Mouse (Mus musculus) lung, embryonic 15.5 days (tissue): ENCODE results near the gene Diras1. TPM values are rescaled to one million over a fixed set of nuclear protein-coding genes. Genes with fewer than 3 reads are reported as not detected.
A peak's percentile ranks its signal among the peaks of the same experiment; 100 is the strongest.

Experiments used
- ATAC-seq: fragments of 200-750 bp; cut with Nextera tagmentation; 2 replicates; pipeline ENCODE4 v1.8.0; 2017; ENCODE audit warnings: moderate number of reproducible peaks, borderline replicate concordance; ENCODE audit not compliant: low FRiP score, low TSS enrichment; ENCODE audit errors: extremely low read depth
- H3K27ac ChIP-seq: fragments of 300-500 bp; sonication (generic); 2 replicates; pipeline ENCODE4 v1.5.1; 2015; ENCODE audit warnings: moderate library complexity, mild to moderate bottlenecking, inconsistent platforms
- H3K27me3 ChIP-seq: fragments of 300-500 bp; sonication (generic); 2 replicates; pipeline ENCODE4 v1.6.1; 2015; ENCODE audit warnings: inconsistent platforms
- H3K36me3 ChIP-seq: fragments of 300-500 bp; sonication (generic); 2 replicates; pipeline ENCODE4 v1.6.1; 2015; ENCODE audit warnings: inconsistent platforms
- H3K4me1 ChIP-seq: fragments of 300-500 bp; sonication (generic); 2 replicates; pipeline ENCODE4 v1.6.1; 2015; ENCODE audit warnings: inconsistent platforms
- H3K4me2 ChIP-seq: fragments of 300-500 bp; sonication (generic); 2 replicates; pipeline ENCODE4 v1.6.1; 2015; ENCODE audit warnings: inconsistent platforms, mild to moderate bottlenecking, moderate library complexity
- H3K4me3 ChIP-seq: fragments of 300-500 bp; sonication (generic); 2 replicates; pipeline ENCODE4 v1.5.1; 2015; ENCODE audit warnings: mild to moderate bottlenecking, inconsistent platforms
- H3K9ac ChIP-seq: fragments of 300-500 bp; sonication (generic); 2 replicates; pipeline ENCODE4 v1.6.1; 2015; ENCODE audit warnings: inconsistent platforms
- H3K9me3 ChIP-seq: fragments of 300-500 bp; sonication (generic); 2 replicates; pipeline ENCODE4 v1.6.1; 2016; ENCODE audit warnings: inconsistent platforms
- WGBS: fragments of 180-500 bp; shearing (Covaris S2); methylation state at CpG from one replicate; pipeline ENCODE4 v1.1.7; 2015; 5-methylcytosine and 5-hydroxymethylcytosine counted together
- polyA plus RNA-seq: library from polyadenylated mRNA; unstranded; fragments of >200 nt; fragmentation: Nextera tagmentation; extraction: Ambion mirVana; gene quantifications from 2 replicates; pipeline ENCODE4 v1.2.1, GENCODE M21; 2015

Diras1 gene
- polyA plus RNA-seq, 1 experiment from 2014 or later: 0.30 TPM

DNA sequence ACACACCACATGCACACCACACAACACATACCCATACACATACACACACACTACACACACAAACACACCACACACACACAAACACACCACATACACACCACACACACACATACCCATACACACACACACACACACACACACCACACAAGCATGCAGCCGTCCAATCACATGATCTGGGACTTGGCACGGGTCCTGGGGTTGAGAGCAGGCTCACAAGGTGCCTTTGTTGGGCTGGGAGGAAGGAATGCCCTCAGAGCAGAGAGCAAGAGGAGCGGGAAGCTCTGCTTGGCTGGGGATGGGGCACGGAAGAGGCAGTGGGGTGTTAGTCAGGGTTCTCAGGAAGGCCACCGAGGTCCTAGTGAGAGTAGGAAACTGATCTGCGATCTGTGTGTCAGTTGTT lies 14.6 kb downstream of the Diras1 start:
- no peaks in the 10 kb centered on the region for H3K36me3 ChIP-seq
- no peak overlapping the region for H3K4me3 ChIP-seq
- 46% methylated on average over 6 of the region's 6 CpGs for WGBS
- ATAC-seq: no peak
- H3K4me1 ChIP-seq: 0 out of 2 replicates have a peak, but pooled peaks cover 4% of the 10 kb centered on the region
- H3K27ac ChIP-seq: no peak overlapping the region
- H3K4me2 ChIP-seq: no peak overlapping the region
- H3K27me3 ChIP-seq: no peaks in the 10 kb centered on the region
- H3K9ac ChIP-seq: no peak overlapping the region
- H3K9me3 ChIP-seq: no peaks in the 10 kb centered on the region

DNA sequence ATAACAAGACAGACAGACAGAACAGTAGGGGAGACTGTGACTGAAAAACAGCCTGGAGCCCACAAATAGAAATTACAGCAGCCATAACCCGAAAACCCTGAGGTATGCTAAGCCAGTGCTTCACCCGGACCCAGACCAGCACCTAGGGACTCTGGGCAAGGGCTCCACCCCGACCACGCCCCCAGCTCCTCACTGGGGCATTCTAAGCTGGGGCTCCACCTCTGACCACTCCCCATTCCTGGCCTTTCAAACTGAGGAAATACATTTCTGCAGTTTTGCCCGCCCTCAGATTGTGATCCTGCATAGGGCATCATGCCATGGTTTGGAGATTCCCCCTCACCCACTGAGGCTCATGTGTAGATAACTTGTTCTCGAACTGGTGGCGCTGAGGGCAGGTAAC lies 18.2 kb downstream of the Diras1 start:
- H3K36me3 ChIP-seq: no peaks in the 10 kb centered on the region
- H3K9ac ChIP-seq: no peak overlapping the region
- no peak overlapping the region for H3K4me3 ChIP-seq
- no peak overlapping the region for H3K27ac ChIP-seq
- no peaks in the 10 kb centered on the region for H3K27me3 ChIP-seq
- no peak overlapping the region for H3K4me2 ChIP-seq
- no peak for ATAC-seq
- 34% methylated on average over 7 of the region's 7 CpGs for WGBS
- H3K4me1 ChIP-seq: no peaks in the 10 kb centered on the region
- H3K9me3 ChIP-seq: no peaks in the 10 kb centered on the region

DNA sequence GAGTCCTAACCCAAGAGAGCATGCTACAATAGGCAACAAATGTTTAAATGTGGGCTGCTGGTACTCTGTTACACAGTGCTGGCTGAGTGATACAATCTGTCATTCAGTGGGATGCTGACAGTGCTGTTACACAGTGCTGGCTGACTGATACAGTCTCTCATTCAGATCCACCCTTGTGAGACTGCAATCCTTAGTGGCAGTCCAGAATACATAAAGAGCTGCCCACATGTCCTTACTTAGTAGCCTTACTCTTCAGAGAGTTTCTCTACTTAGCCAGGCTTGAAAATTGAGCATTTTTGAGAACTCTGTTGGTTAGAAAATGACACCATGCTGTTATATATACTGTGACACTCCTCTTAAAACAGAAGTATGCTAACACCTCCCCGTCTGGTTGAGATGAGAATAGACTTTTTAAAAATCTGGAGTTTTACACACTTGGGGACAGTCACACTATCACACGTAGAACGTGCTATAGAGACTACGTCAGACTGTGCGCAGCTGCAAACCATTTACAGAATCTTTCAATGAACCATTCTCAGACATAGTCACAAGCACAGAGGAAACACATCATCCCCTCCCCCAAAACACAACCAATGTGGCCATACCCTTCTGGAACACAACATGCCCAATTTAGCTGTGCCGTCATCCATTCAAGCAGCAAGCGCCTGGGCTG lies 19.3 kb downstream of the Diras1 start:
- Histone ChIP-seq H3K4me2 (no peak overlapping the region), H3K9ac (no peak overlapping the region), H3K27ac (no peak overlapping the region), H3K4me3 (no peak overlapping the region), H3K27me3 (no peaks in the 10 kb centered on the region), H3K36me3 (no peaks in the 10 kb centered on the region), H3K4me1 (no peaks in the 10 kb centered on the region), H3K9me3 (no peaks in the 10 kb centered on the region)
- 88% methylated on average over 7 of the region's 7 CpGs for WGBS
- no peak for ATAC-seq

DNA sequence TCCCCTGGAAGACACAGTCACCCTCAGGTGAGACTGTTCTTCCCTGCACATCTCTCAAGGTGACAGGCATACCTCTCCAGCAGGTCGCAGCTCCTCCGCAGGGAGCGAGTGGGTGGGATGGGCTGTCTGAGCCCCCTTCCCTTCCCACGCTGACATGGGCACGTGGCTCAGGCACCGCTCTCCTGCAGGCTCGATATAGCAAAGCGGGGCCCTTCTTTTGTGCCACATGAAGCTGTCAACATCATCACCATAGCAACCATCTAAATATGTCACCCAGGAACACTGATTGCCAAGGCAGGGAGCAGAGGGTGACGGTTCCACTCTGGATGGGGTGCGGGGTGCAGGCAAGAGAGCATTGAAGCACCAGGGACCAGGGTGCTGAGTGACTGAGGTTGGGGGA lies 24.3 kb downstream of the Diras1 start:
- Histone ChIP-seq H3K9ac (no peak overlapping the region), H3K4me3 (no peak overlapping the region), H3K4me1 (peaks cover 9% of the 10 kb centered on the region), H3K9me3 (no peaks in the 10 kb centered on the region), H3K27me3 (peaks cover 24% of the 10 kb centered on the region), H3K4me2 (no peak overlapping the region), H3K36me3 (no peaks in the 10 kb centered on the region), H3K27ac (no peak overlapping the region)
- 48% methylated on average over 10 of the region's 10 CpGs for WGBS
- no peak for ATAC-seq

DNA sequence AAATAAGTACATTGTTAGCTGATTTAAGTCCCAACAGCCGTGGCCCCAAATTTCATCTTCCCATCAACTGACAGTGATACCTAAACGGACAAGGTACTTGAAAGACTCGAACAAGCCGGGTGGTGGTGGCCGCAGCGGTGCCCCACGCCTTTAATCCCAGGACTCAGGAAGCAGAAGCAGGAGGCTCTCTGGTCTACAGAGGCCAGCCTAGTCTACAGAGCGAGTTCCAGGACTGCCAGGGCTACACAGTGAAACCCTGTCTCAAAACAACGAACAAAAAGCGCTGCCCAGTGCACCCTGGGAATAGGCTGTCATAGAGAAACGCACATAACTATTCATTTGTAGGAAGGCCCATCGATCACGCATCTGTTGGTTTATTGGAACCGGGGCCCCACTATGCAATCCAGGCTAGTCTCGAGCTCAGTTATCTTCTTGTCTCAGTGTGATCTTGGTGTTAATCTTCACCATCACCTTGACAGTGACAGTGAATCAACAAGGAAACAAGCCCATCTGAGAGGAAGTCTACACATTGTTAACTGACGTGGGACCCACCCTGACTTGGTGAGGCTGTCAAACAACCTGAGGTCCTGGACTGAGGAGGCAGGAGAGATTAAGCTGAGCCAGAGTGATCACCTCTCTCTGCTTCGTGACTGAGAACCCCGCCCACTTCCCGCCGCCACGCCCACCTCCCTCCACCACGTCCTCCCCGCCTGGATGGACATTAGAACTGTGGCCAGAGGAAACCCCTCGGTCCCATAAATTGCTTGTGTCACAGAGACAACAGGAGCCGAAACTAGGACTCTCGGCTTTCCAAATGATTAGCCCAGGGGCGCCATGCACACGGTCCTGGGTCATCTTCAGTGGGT lies 25.0 kb downstream of the Diras1 start:
- Histone ChIP-seq H3K4me3 (no peak overlapping the region), H3K27ac (no peak overlapping the region), H3K9ac (0 out of 2 replicates have a peak overlapping the region, but pooled peaks have one; percentile 0), H3K36me3 (no peaks in the 10 kb centered on the region), H3K4me2 (no peak overlapping the region), H3K4me1 (peaks cover 9% of the 10 kb centered on the region), H3K9me3 (no peaks in the 10 kb centered on the region), H3K27me3 (peaks cover 24% of the 10 kb centered on the region)
- 40% methylated on average over 28 of the region's 28 CpGs for WGBS
- no peak for ATAC-seq

DNA sequence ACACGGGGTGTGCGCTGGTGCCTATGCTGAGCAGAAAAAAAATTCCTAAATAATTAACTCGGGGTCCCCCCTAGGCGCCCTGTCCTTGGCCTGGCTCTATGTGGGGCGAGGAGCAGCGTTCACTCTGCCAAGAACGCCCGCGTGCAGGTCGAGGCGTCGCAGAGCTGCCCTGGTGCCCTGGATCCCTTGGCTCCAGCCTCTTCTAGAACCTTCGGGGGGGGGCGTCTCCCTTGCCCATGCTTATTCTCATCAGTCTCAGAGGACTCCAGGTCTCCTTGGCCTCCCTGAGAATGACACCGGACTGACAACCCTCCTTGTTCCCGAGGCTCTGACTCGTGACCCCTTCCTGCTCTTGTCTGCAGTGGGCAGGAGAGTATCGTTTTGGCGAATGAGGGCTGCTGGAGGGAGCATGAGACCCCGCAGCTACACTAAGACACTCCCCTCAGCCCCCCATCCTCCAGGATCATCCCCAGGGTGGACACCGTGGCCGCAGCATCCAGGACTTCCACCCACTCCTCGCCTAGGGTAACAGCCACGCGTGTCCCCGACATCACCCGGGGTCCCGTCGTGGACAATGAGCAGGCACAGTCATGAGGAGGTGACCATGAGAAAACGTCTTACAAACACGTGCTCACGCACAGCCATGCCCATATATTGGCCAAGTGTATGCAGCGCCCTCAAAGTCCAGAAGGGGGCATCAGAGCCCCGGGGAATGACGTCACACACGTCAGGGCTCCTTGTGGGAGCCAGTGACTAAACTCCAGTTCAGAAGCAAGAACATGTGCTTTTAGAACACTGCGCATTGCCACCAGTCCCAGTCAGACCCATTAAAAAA lies 25.9 kb downstream of the Diras1 start:
- Histone ChIP-seq H3K9ac (no peak overlapping the region), H3K36me3 (no peaks in the 10 kb centered on the region), H3K4me3 (no peak overlapping the region), H3K4me2 (peak overlapping the region; percentile 29; the same call in 1 of the 2 replicates), H3K27me3 (peaks cover 29% of the 10 kb centered on the region), H3K9me3 (no peaks in the 10 kb centered on the region), H3K27ac (no peak overlapping the region), H3K4me1 (peaks cover 12% of the 10 kb centered on the region)
- peak; percentile 56 for ATAC-seq
- WGBS: 22% methylated on average over 37 of the region's 37 CpGs

DNA sequence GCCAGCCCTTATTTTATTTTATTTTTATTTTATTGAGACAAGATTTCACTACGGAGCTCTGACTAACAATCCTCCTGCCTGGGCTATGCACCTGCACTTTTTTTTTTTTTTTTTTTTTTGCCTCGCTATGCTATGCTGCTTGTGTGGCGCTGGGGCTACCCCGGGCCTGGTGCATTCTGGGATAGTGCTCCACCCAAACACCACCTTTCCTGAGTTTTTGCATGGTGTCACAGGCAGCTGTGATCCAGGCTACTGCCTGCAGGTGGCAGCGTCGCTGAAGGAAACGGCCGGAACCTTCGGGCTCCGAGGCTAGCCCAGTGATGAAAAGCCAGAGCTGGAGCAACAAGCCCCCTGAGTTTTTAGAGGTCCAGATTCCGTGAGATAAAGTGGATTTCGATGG lies 26.7 kb downstream of the Diras1 start:
- no peak for ATAC-seq
- Histone ChIP-seq H3K27ac (no peak overlapping the region), H3K4me3 (no peak overlapping the region), H3K4me1 (peaks cover 12% of the 10 kb centered on the region), H3K9me3 (no peaks in the 10 kb centered on the region), H3K27me3 (peaks cover 32% of the 10 kb centered on the region), H3K36me3 (no peaks in the 10 kb centered on the region), H3K4me2 (no peak overlapping the region), H3K9ac (no peak overlapping the region)
- 12% methylated on average over 12 of the region's 12 CpGs for WGBS

DNA sequence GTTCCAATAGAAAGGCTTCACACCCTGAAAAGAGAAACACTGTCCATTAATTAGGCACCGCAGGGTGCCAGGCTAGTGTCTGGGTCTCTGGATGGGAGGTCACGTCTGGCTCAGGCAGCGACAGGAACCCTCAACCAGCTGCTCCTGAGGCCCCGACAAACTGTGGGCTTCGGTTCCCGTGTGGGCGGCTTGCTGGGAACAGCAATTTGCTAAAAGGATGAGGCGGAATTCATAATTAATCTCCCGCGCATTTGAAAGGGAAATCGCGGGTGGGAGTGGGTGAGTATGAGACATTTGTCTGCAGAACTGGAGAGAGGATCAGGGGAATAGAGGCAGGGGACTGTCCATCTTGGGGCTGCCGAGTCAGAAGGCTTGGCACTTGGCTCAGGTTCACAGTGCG lies 27.4 kb downstream of the Diras1 start:
- 37% methylated on average over 14 of the region's 14 CpGs for WGBS

DNA sequence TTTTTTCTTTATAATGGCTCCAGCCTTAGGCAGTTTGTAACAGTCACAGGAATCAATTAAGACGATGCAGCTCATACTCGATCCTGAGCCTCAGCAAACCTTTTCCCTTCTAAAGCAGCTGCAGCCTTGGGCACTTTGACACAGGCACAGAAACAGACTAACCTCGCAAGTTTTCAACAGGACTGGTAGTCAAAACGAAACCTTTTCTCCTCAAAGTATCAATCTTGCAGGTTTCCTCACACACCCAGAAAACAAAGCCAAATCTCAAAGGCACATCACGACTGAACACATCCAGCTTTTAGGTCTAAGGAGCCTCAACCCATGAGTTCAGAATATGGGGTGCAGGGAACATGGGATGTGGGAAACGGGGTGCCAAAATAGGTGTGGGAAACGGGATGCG lies 28.1 kb downstream of the Diras1 start:
- ATAC-seq: no peak
- H3K36me3 ChIP-seq: no peaks in the 10 kb centered on the region
- H3K27ac ChIP-seq: no peak overlapping the region
- H3K4me3 ChIP-seq: no peak overlapping the region
- peaks cover 12% of the 10 kb centered on the region for H3K4me1 ChIP-seq
- peaks cover 32% of the 10 kb centered on the region for H3K27me3 ChIP-seq
- H3K9me3 ChIP-seq: no peaks in the 10 kb centered on the region
- 76% methylated on average over 8 of the region's 8 CpGs for WGBS
- no peak overlapping the region for H3K9ac ChIP-seq
- H3K4me2 ChIP-seq: no peak overlapping the region

More for the DNA sequence above, 27.4 kb downstream of the Diras1 start:
- H3K4me3 ChIP-seq: no peak overlapping the region
- H3K27me3 ChIP-seq: peaks cover 32% of the 10 kb centered on the region
- H3K27ac ChIP-seq: no peak overlapping the region
- no peak overlapping the region for H3K9ac ChIP-seq
- H3K4me2 ChIP-seq: no peak overlapping the region
- no peaks in the 10 kb centered on the region for H3K9me3 ChIP-seq
- peaks cover 12% of the 10 kb centered on the region for H3K4me1 ChIP-seq
- ATAC-seq: no peak
- H3K36me3 ChIP-seq: no peaks in the 10 kb centered on the region

DNA sequence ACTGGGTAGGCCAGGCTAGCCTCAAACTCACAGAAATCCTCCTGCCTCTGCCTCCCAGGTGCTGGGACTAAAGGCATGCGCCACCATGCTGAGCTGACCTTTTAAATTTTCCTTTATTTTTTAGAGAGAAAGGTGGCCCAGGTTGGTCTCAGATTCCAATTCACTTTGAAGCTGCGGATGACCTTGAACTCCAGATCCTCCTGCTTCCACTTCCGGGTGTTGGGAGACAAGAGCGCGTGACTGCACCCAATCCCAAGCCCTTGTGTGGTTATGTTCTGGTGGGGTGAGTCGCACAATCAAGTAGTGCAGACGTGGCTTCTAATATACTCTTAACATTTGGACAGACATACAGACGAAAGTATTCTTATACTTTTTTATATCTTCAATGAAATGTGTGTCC lies 29.0 kb downstream of the Diras1 start:
- Histone ChIP-seq H3K27ac (no peak overlapping the region), H3K9me3 (no peaks in the 10 kb centered on the region), H3K4me2 (no peak overlapping the region), H3K4me1 (peaks cover 12% of the 10 kb centered on the region), H3K9ac (no peak overlapping the region), H3K27me3 (peaks cover 32% of the 10 kb centered on the region), H3K36me3 (no peaks in the 10 kb centered on the region), H3K4me3 (no peak overlapping the region)
- no peak for ATAC-seq
- WGBS: 92% methylated on average over 8 of the region's 8 CpGs

DNA sequence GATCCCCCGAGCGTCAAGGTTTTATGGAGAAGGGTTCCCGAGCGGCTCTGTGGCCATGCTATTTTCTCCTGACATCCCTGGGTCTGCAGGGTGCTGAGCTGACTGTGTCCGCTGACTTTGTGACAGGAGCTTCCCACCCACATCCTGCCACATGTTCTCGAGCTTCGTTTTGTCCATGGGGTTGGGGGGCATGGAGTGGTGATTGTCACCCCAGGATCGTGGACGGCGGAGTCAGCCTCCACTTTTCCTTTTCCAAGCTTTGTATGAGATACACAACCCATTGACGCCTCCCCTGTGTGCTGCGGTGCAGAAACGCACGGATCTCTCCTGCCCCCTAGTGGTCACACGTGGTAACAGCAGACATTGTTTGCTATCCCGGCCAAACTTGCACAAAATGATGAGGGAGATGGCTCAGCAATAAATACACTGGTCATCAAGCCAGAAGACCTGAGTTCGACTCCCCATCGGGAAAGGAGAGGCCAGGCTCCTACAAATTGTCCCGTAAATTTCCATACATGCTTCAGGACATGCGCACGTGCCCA lies 30.3 kb downstream of the Diras1 start:
- Histone ChIP-seq H3K9me3 (no peaks in the 10 kb centered on the region), H3K27ac (no peak overlapping the region), H3K4me1 (peaks cover 12% of the 10 kb centered on the region), H3K27me3 (peaks cover 32% of the 10 kb centered on the region), H3K36me3 (no peaks in the 10 kb centered on the region), H3K4me2 (peak overlapping the region; percentile 37; the same call in 1 of the 2 replicates), H3K9ac (no peak overlapping the region), H3K4me3 (no peak overlapping the region)
- 8% methylated on average over 21 of the region's 21 CpGs for WGBS
- ATAC-seq: 0 out of 2 replicates have a peak, but pooled peaks have one; percentile 17
